Mouse (Mus musculus) liver, embryonic 12.5 days (tissue): ENCODE data around the gene Krtap3-2. TPM values are rescaled to one million over a fixed set of nuclear protein-coding genes. Genes with fewer than 3 reads are reported as not detected.

Experiments used
- ATAC-seq: fragments of 200-750 bp; cut with Nextera tagmentation; 2 replicates; pipeline ENCODE4 v1.8.0; 2017; ENCODE audit warnings: moderate number of reproducible peaks, mild to moderate bottlenecking, moderate library complexity
- H3K27ac ChIP-seq: fragments of 300-500 bp; sonication (generic); 2 replicates; pipeline ENCODE4 v1.5.1; 2016; ENCODE audit warnings: mild to moderate bottlenecking
- H3K27me3 ChIP-seq: fragments of 300-500 bp; sonication (generic); replicated peaks from 2 replicates; pipeline ENCODE4 v1.6.1; 2016; ENCODE audit warnings: mild to moderate bottlenecking, moderate library complexity
- H3K36me3 ChIP-seq: fragments of 300-500 bp; sonication (generic); 2 replicates; pipeline ENCODE4 v1.6.1; 2016; ENCODE audit warnings: mild to moderate bottlenecking, moderate library complexity
- H3K4me1 ChIP-seq: fragments of 300-500 bp; sonication (generic); 2 replicates; pipeline ENCODE4 v1.6.1; 2016
- H3K4me2 ChIP-seq: fragments of 300-500 bp; sonication (generic); 2 replicates; pipeline ENCODE4 v1.6.1; 2016; ENCODE audit warnings: mild to moderate bottlenecking, moderate library complexity
- H3K4me3 ChIP-seq: fragments of 300-500 bp; sonication (generic); 2 replicates; pipeline ENCODE4 v1.5.1; 2016; ENCODE audit warnings: mild to moderate bottlenecking, moderate library complexity
- H3K9ac ChIP-seq: fragments of 300-500 bp; sonication (generic); 2 replicates; pipeline ENCODE4 v1.6.1; 2016; ENCODE audit warnings: mild to moderate bottlenecking, moderate library complexity
- H3K9me3 ChIP-seq: fragments of 300-500 bp; sonication (generic); replicated peaks from 2 replicates; pipeline ENCODE4 v1.6.1; 2016; ENCODE audit warnings: mild to moderate bottlenecking, moderate library complexity
- WGBS: fragments of 180-500 bp; shearing (Covaris S2); methylation state at CpG from one replicate; pipeline ENCODE4 v1.1.7; 2016; ENCODE audit not compliant: insufficient replicate concordance; 5-methylcytosine and 5-hydroxymethylcytosine counted together
- polyA plus RNA-seq: library from polyadenylated mRNA; unstranded; fragments of >200 nt; fragmentation: Nextera tagmentation; extraction: Ambion mirVana; gene quantifications from 2 replicates; pipeline ENCODE4 v1.2.1, GENCODE M21; 2016

The Krtap3-2 gene
- polyA plus RNA-seq, 1 experiment from 2014 or later = not detected

- H3K4me1 ChIP-seq = no peaks in the 10 kb centered on the region
- no peak within 1 kb of the TSS for H3K27ac ChIP-seq
- H3K4me2 ChIP-seq = no peak within 1 kb of the TSS
- WGBS = 76% methylated on average over 9 of the region's 9 CpGs
- no peaks in the 10 kb centered on the region for H3K27me3 ChIP-seq
- no peak for ATAC-seq
- H3K9me3 ChIP-seq = no peaks in the 10 kb centered on the region
- no peaks in the 10 kb centered on the region for H3K36me3 ChIP-seq
- no peak within 1 kb of the TSS for H3K4me3 ChIP-seq
- H3K9ac ChIP-seq = no peak within 1 kb of the TSS
These were observed 2.7 kb upstream of the Krtap3-2 start, which contains the start of gene Gm11939 for GRCm38 (mm10) chr11:99559366-99559765. Gene Gm11939, minus strand, starts transcription at chr11:99559466.

GRCm38 (mm10) chr11:99557976-99558745 lies 1.5 kb upstream of the Krtap3-2 start:
- Histone ChIP-seq H3K4me3 (no peak overlapping the region), H3K4me2 (no peak overlapping the region), H3K27me3 (no peaks in the 10 kb centered on the region), H3K36me3 (no peaks in the 10 kb centered on the region), H3K27ac (no peak overlapping the region), H3K9me3 (no peaks in the 10 kb centered on the region), H3K9ac (no peak overlapping the region), H3K4me1 (no peaks in the 10 kb centered on the region)
- no peak for ATAC-seq
- 57% methylated on average over 3 of the region's 3 CpGs for WGBS

GRCm38 (mm10) chr11:99556195-99556594 lies 458 bp downstream of the Krtap3-2 start:
- Histone ChIP-seq H3K27me3 (no peaks in the 10 kb centered on the region), H3K36me3 (no peaks in the 10 kb centered on the region), H3K4me2 (no peak overlapping the region), H3K27ac (no peak overlapping the region), H3K9ac (no peak overlapping the region), H3K9me3 (no peaks in the 10 kb centered on the region), H3K4me1 (no peaks in the 10 kb centered on the region), H3K4me3 (no peak overlapping the region)
- no peak for ATAC-seq
- 52% methylated on average over 2 of the region's 2 CpGs for WGBS

- Histone ChIP-seq H3K27me3 (no peaks in the 10 kb centered on the region), H3K9ac (no peak within 1 kb of the TSS), H3K4me2 (no peak within 1 kb of the TSS), H3K4me3 (no peak within 1 kb of the TSS), H3K27ac (no peak within 1 kb of the TSS), H3K9me3 (no peaks in the 10 kb centered on the region), H3K36me3 (no peaks in the 10 kb centered on the region), H3K4me1 (no peaks in the 10 kb centered on the region)
- no peak for ATAC-seq
- 70% methylated on average over 4 of the region's 4 CpGs for WGBS
These were observed 5.9 kb downstream of the Krtap3-2 start, which contains the start of gene Krtap3-3 for GRCm38 (mm10) chr11:99550765-99551164. Gene Krtap3-3, minus strand, starts transcription at chr11:99550865.

- Histone ChIP-seq H3K4me1 (no peaks in the 10 kb centered on the region), H3K9ac (no peak overlapping the region), H3K4me3 (no peak overlapping the region), H3K27me3 (no peaks in the 10 kb centered on the region), H3K9me3 (no peaks in the 10 kb centered on the region), H3K36me3 (no peaks in the 10 kb centered on the region), H3K4me2 (no peak overlapping the region), H3K27ac (no peak overlapping the region)
- no peak for ATAC-seq
These were observed 8.8 kb downstream of the Krtap3-2 start for GRCm38 (mm10) chr11:99547892-99548291.

- no peak overlapping the region for H3K4me2 ChIP-seq
- no peaks in the 10 kb centered on the region for H3K9me3 ChIP-seq
- no peaks in the 10 kb centered on the region for H3K4me1 ChIP-seq
- H3K4me3 ChIP-seq = no peak overlapping the region
- no peak for ATAC-seq
- H3K27ac ChIP-seq = no peak overlapping the region
- WGBS = 70% methylated on average over 9 of the region's 9 CpGs
- no peak overlapping the region for H3K9ac ChIP-seq
- H3K36me3 ChIP-seq = no peaks in the 10 kb centered on the region
- H3K27me3 ChIP-seq = no peaks in the 10 kb centered on the region
These were observed 16.9 kb downstream of the Krtap3-2 start for GRCm38 (mm10) chr11:99539721-99540120.

- ATAC-seq = no peak
- Histone ChIP-seq H3K36me3 (no peaks in the 10 kb centered on the region), H3K4me3 (no peak within 1 kb of the TSS), H3K9me3 (0 out of 2 replicates have a peak, but pooled peaks cover 3% of the 10 kb centered on the region), H3K4me2 (no peak within 1 kb of the TSS), H3K9ac (no peak within 1 kb of the TSS), H3K27me3 (no peaks in the 10 kb centered on the region), H3K4me1 (no peaks in the 10 kb centered on the region), H3K27ac (no peak within 1 kb of the TSS)
- 73% methylated on average over 13 of the region's 13 CpGs for WGBS
These were observed 35.3 kb downstream of the Krtap3-2 start, which contains the start of gene Krt39 for GRCm38 (mm10) chr11:99521288-99521860. Gene Krt39, minus strand, starts transcription at chr11:99521338.

- Histone ChIP-seq H3K4me3 (no peak overlapping the region), H3K4me1 (no peaks in the 10 kb centered on the region), H3K9ac (no peak overlapping the region), H3K4me2 (no peak overlapping the region), H3K27ac (no peak overlapping the region), H3K9me3 (0 out of 2 replicates have a peak, but pooled peaks cover 3% of the 10 kb centered on the region), H3K36me3 (no peaks in the 10 kb centered on the region), H3K27me3 (no peaks in the 10 kb centered on the region)
- ATAC-seq = no peak
- WGBS = 63% methylated on average over 8 of the region's 8 CpGs
These were observed 42.6 kb downstream of the Krtap3-2 start for GRCm38 (mm10) chr11:99514098-99514497.

Other genes with a start within 250 kb of the Krtap3-2 start
- gene Krt25, start 233.9 kb downstream of the Krtap3-2 start, polyA plus RNA-seq = not detected in 2 replicates
- not detected in 2 replicates for gene Krt26, start 218.9 kb downstream of the Krtap3-2 start, polyA plus RNA-seq
- not detected in 2 replicates for gene Krt27, start 205.7 kb downstream of the Krtap3-2 start, polyA plus RNA-seq
- 0.07 and 0.11 TPM in 2 replicates for gene Krt28, start 181.9 kb downstream of the Krtap3-2 start, polyA plus RNA-seq
- 5.2 and 6.1 TPM in 2 replicates for gene Krt10, start 167.5 kb downstream of the Krtap3-2 start, polyA plus RNA-seq
- gene Krt12, start 134.6 kb downstream of the Krtap3-2 start, polyA plus RNA-seq = 0.06 TPM in 1 of 2 replicates, not detected in the other
- 23.5 and 24.6 TPM in 2 replicates for gene Krt20, start 118.7 kb downstream of the Krtap3-2 start, polyA plus RNA-seq
- 0.20 and 0.35 TPM in 2 replicates for gene Krt23, start 63.7 kb downstream of the Krtap3-2 start, polyA plus RNA-seq
- gene Krt39, start 35.5 kb downstream of the Krtap3-2 start, polyA plus RNA-seq = not detected in 2 replicates
- gene Krt40, start 13.7 kb downstream of the Krtap3-2 start, polyA plus RNA-seq = not detected in 2 replicates
- not detected in 2 replicates for gene Krtap3-3, start 6.0 kb downstream of the Krtap3-2 start, polyA plus RNA-seq
- gene Gm11939, start 2.6 kb upstream of the Krtap3-2 start, polyA plus RNA-seq = not detected in 2 replicates
- gene Krtap3-1, start 9.8 kb upstream of the Krtap3-2 start, polyA plus RNA-seq = not detected in 2 replicates
- not detected in 2 replicates for gene Krtap1-5, start 24.2 kb upstream of the Krtap3-2 start, polyA plus RNA-seq
- gene Krtap1-4, start 26.8 kb upstream of the Krtap3-2 start, polyA plus RNA-seq = not detected in 2 replicates
- gene Krtap1-3, start 34.5 kb upstream of the Krtap3-2 start, polyA plus RNA-seq = not detected in 2 replicates
- gene Krtap9-3, start 41.3 kb upstream of the Krtap3-2 start, polyA plus RNA-seq = not detected in 2 replicates
- not detected in 2 replicates for gene Gm11938, start 46.5 kb upstream of the Krtap3-2 start, polyA plus RNA-seq
- not detected in 2 replicates for gene Gm11937, start 53.3 kb upstream of the Krtap3-2 start, polyA plus RNA-seq
- gene Krtap2-4, start 58.0 kb upstream of the Krtap3-2 start, polyA plus RNA-seq = not detected in 2 replicates
- gene Gm11562, start 63.6 kb upstream of the Krtap3-2 start, polyA plus RNA-seq = not detected in 2 replicates
- gene Krtap4-1, start 71.4 kb upstream of the Krtap3-2 start, polyA plus RNA-seq = not detected in 2 replicates
- gene Krtap4-2, start 78.2 kb upstream of the Krtap3-2 start, polyA plus RNA-seq = not detected in 2 replicates
- not detected in 2 replicates for gene Krtap4-7, start 87.2 kb upstream of the Krtap3-2 start, polyA plus RNA-seq
- gene Gm11555, start 93.4 kb upstream of the Krtap3-2 start, polyA plus RNA-seq = not detected in 2 replicates
- not detected in 2 replicates for gene Gm11563, start 102.1 kb upstream of the Krtap3-2 start, polyA plus RNA-seq
- not detected in 2 replicates for gene Krtap4-6, start 109.1 kb upstream of the Krtap3-2 start, polyA plus RNA-seq
- gene Gm14190, start 133.9 kb upstream of the Krtap3-2 start, polyA plus RNA-seq = not detected in 2 replicates
- gene Gm14180, start 177.4 kb upstream of the Krtap3-2 start, polyA plus RNA-seq = not detected in 2 replicates
- not detected in 2 replicates for gene Gm11595, start 216.1 kb upstream of the Krtap3-2 start, polyA plus RNA-seq
- gene Krtap4-8, start 223.9 kb upstream of the Krtap3-2 start, polyA plus RNA-seq = not detected in 2 replicates
- not detected in 2 replicates for gene Krtap4-9, start 228.3 kb upstream of the Krtap3-2 start, polyA plus RNA-seq
- not detected in 2 replicates for gene Gm11596, start 236.6 kb upstream of the Krtap3-2 start, polyA plus RNA-seq
- not detected in 2 replicates for gene Gm11569, start 242.1 kb upstream of the Krtap3-2 start, polyA plus RNA-seq
- gene Gm11554, start 247.6 kb upstream of the Krtap3-2 start, polyA plus RNA-seq = not detected in 2 replicates